Comparison of ENCODE assay signal across 11 mouse cellular contexts in genomic region chr6:53562586-53562985, GRCm38 (mm10).
"Had no signal": no experiment of that assay in that cellular context is flagged by ENCODE, and none has a peak within 500 bp of the region (broad histone marks: within the 10 kb centered on the region; RNA-seq: fewer than 3 reads in every experiment).

No protein-coding gene starts in this region.

- H3K36me3 ChIP-seq: limb, embryonic 12.5 days; liver, embryonic 13.5 days; lung, embryonic 15.5 days; midbrain, embryonic 13.5 days; neural tube, embryonic 15.5 days had no signal

- H3K27me3 ChIP-seq: limb, embryonic 12.5 days; liver, embryonic 13.5 days; lung, embryonic 15.5 days; midbrain, embryonic 13.5 days; neural tube, embryonic 15.5 days had no signal

- H3K4me3 ChIP-seq: limb, embryonic 12.5 days; liver, embryonic 13.5 days; lung, embryonic 15.5 days; midbrain, embryonic 13.5 days; neural tube, embryonic 15.5 days had no signal

- ATAC-seq: liver, postnatal 0 days; midbrain, embryonic 13.5 days had no signal

- H3K4me1 ChIP-seq: liver, embryonic 13.5 days; midbrain, embryonic 13.5 days; neural tube, embryonic 15.5 days had no signal

- DNase-seq: kidney, postnatal 36 days; liver; liver, embryonic 13.5 days; liver, postnatal 0 days; right cerebral cortex, adult 18-20 months; right cerebral cortex, postnatal 25 days had no signal

- H3K9ac ChIP-seq: limb, embryonic 12.5 days; liver, embryonic 13.5 days; liver, postnatal 0 days; lung, embryonic 15.5 days; midbrain, embryonic 13.5 days; neural tube, embryonic 15.5 days had no signal

- H3K27ac ChIP-seq: kidney, postnatal 0 days; liver, embryonic 13.5 days; lung, embryonic 15.5 days; midbrain, embryonic 13.5 days; neural tube, embryonic 15.5 days had no signal

- H3K4me2 ChIP-seq: limb, embryonic 12.5 days; liver, embryonic 13.5 days; lung, embryonic 15.5 days; midbrain, embryonic 13.5 days; neural tube, embryonic 15.5 days had no signal

- H3K9me3 ChIP-seq: limb, embryonic 12.5 days; liver, embryonic 13.5 days; lung, embryonic 15.5 days; midbrain, embryonic 13.5 days; neural tube, embryonic 15.5 days had no signal
